Mouse (Mus musculus) forebrain, embryonic 16.5 days (tissue): ENCODE data around the gene Tmod2. TPM values are rescaled to one million over a fixed set of nuclear protein-coding genes. Genes with fewer than 3 reads are reported as not detected.
"Not testable (repeated sequence)": the region's sequence is repeated elsewhere in the genome, so short reads cannot be mapped to it uniquely, and the experiment has no call there.

Source experiments
- ATAC-seq: fragments of 200-750 bp; cut with Nextera tagmentation; 2 replicates; pipeline ENCODE4 v1.8.0; 2017; ENCODE audit warnings: mild to moderate bottlenecking, moderate library complexity
- H3K27ac ChIP-seq: fragments of 300-500 bp; sonication (generic); 2 replicates; pipeline ENCODE4 v1.5.1; 2014; ENCODE audit warnings: low read length, control low read depth
- H3K27me3 ChIP-seq: fragments of 300-500 bp; sonication (generic); replicated peaks from 2 replicates; pipeline ENCODE4 v1.6.1; 2014; ENCODE audit warnings: low read length; ENCODE audit not compliant: control insufficient read depth, insufficient read depth
- H3K36me3 ChIP-seq: fragments of 300-500 bp; sonication (generic); 2 replicates; pipeline ENCODE4 v1.6.1; 2014; ENCODE audit not compliant: control insufficient read depth, insufficient read depth
- H3K4me1 ChIP-seq: fragments of 300-500 bp; sonication (generic); replicated peaks from 2 replicates; pipeline ENCODE4 v1.6.1; 2014; ENCODE audit warnings: low read length; ENCODE audit not compliant: control insufficient read depth, insufficient read depth
- H3K4me2 ChIP-seq: fragments of 300-500 bp; sonication (generic); 2 replicates; pipeline ENCODE4 v1.6.1; 2014; ENCODE audit warnings: mild to moderate bottlenecking, low read length, control low read depth
- H3K4me3 ChIP-seq: fragments of 300-500 bp; sonication (generic); replicated peaks from 2 replicates; pipeline ENCODE4 v1.5.1; 2014; ENCODE audit warnings: mild to moderate bottlenecking, low read length, control low read depth
- H3K9ac ChIP-seq: fragments of 300-500 bp; sonication (generic); replicated peaks from 2 replicates; pipeline ENCODE4 v1.6.1; 2014; ENCODE audit warnings: low read depth, low read length, control low read depth
- H3K9me3 ChIP-seq: fragments of 300-500 bp; sonication (generic); 2 replicates; pipeline ENCODE4 v1.6.1; 2016; ENCODE audit warnings: low read length; ENCODE audit not compliant: control insufficient read depth
- WGBS: fragments of 180-500 bp; shearing (Covaris S2); extraction: QIAGEN DNeasy Blood & Tissue Kit; methylation state at CpG from one replicate; pipeline ENCODE4 v1.1.7; 2014; 5-methylcytosine and 5-hydroxymethylcytosine counted together
- polyA plus RNA-seq: library from polyadenylated mRNA; unstranded; fragments of >200 nt; fragmentation: Nextera tagmentation; extraction: Ambion mirVana; gene quantifications from 2 replicates; pipeline ENCODE4 v1.2.1, GENCODE M21; 2015

Tmod2 gene
- polyA plus RNA-seq, 1 experiment from 2014 or later = 274 TPM

GRCm38 (mm10) chr9:75536422-75536821, 74.7 kb downstream of the Tmod2 start:
- no peak overlapping the region for H3K4me3 ChIP-seq
- H3K4me1 ChIP-seq = peaks cover 5% of the 10 kb centered on the region; the same call in 1 of the 2 replicates
- peak; percentile 63 for ATAC-seq
- no peak overlapping the region for H3K9ac ChIP-seq
- no peak overlapping the region for H3K4me2 ChIP-seq
- no peaks in the 10 kb centered on the region for H3K36me3 ChIP-seq
- H3K9me3 ChIP-seq = no peaks in the 10 kb centered on the region
- no peaks in the 10 kb centered on the region for H3K27me3 ChIP-seq
- H3K27ac ChIP-seq = no peak overlapping the region
- 0% methylated on average over 1 of the region's 1 CpGs for WGBS

DNA sequence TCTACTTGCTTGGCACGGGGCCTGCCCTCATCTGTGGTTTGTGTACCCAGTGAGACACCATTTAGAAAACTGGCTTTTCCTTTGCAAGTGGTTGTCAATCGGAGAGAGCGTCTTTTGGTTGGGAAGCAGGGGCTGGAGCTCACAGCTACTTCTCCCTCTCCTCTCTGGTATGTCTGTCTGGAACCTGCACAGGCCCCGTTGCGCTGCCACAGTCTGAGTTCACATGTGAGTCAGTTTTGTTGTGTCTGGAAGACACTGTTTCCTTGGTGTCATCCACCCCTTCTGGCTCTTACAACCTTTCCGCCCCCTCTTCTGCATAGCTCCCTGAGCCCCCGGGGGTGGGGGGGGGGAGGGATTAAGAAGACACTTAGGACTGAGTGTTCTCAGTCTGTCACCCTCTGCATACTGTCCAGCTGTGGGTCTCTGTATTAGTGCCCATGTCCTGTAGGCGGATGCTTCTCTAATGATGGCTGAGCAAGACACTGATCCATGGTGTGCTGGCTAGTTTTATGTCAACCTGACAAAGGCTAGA, 76.6 kb downstream of the Tmod2 start:
- ATAC-seq = no peak
- Histone ChIP-seq H3K4me1 (peaks cover 5% of the 10 kb centered on the region; the same call in 1 of the 2 replicates), H3K9ac (no peak overlapping the region), H3K27me3 (no peaks in the 10 kb centered on the region), H3K9me3 (no peaks in the 10 kb centered on the region), H3K4me3 (no peak overlapping the region), H3K4me2 (no peak overlapping the region), H3K27ac (no peak overlapping the region), H3K36me3 (no peaks in the 10 kb centered on the region)
- WGBS = 91% methylated on average over 8 of the region's 8 CpGs

DNA sequence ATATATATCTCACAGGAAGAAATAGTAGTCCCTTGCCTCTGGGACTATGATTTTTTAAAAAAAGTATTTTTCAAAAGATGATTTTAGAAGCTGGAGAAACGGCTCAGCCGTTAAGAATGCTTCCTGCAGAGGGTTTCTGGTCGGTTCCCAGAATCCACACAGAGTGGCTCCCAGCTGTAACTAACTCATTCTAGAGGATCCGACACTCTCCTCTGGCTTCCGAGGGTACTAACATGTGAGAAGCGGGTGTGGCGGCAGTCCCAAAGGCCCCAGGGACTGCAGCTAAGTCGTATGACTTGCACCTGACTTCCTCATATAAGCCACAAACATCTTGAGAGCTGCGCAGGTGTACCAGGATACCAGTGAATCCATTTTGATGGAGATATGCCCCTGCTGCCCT, 78.1 kb downstream of the Tmod2 start:
- not testable (repeated sequence) for H3K36me3 ChIP-seq, H3K27ac ChIP-seq, H3K9ac ChIP-seq, ATAC-seq, H3K4me2 ChIP-seq, H3K9me3 ChIP-seq, H3K4me3 ChIP-seq, H3K4me1 ChIP-seq, H3K27me3 ChIP-seq
- 83% methylated on average over 8 of the region's 9 CpGs for WGBS

DNA sequence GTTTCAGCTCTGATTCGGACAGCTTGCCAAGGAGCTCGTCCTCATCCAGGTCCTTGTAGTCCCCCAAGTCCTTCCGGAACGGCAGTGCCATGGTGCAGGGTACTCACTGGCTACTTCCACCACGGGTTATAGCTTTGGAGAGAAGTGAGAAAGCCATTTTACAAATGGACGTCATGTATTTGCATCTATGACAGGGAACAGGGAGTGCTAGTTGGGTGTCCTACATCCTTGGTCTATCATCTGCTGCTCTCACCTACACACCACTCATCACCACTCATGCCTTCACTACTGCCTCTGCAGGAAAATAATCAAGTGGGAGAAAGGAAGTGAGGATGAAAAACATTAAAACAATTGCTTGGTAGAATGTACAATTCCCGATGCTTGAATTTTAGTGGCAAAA, 78.7 kb downstream of the Tmod2 start:
- H3K27me3 ChIP-seq = no peaks in the 10 kb centered on the region
- H3K9ac ChIP-seq = no peak overlapping the region
- WGBS = 89% methylated on average over 7 of the region's 7 CpGs
- no peak overlapping the region for H3K4me3 ChIP-seq
- peaks cover 5% of the 10 kb centered on the region; the same call in 1 of the 2 replicates for H3K4me1 ChIP-seq
- ATAC-seq = no peak
- no peaks in the 10 kb centered on the region for H3K36me3 ChIP-seq
- H3K9me3 ChIP-seq = no peaks in the 10 kb centered on the region
- H3K4me2 ChIP-seq = no peak overlapping the region
- no peak overlapping the region for H3K27ac ChIP-seq

DNA sequence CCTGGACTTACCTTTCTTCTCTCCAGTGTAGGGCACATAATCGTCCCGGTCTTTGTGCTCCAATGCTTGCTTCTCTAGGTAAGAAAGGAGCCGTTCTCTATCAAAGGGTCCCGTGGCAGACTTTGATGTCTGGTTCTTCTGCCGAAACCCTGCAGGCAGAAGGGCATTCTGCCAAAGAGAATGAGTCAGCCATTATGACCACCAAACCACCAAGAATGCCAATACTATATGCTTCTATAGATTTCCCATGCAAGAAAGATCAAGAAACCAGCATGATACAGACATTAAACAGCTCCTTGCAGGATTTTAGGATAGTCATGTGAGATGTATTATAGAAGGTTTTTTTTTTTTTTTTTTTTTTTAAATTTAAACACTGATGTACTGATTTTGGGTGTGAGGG, 81.8 kb downstream of the Tmod2 start:
- Histone ChIP-seq H3K9me3 (no peaks in the 10 kb centered on the region), H3K9ac (no peak overlapping the region), H3K4me1 (no peaks in the 10 kb centered on the region), H3K27me3 (no peaks in the 10 kb centered on the region), H3K36me3 (no peaks in the 10 kb centered on the region), H3K4me2 (no peak overlapping the region), H3K27ac (no peak overlapping the region), H3K4me3 (no peak overlapping the region)
- 37% methylated on average over 5 of the region's 5 CpGs for whole genome bisulfite sequencing
- ATAC-seq = no peak

- Histone ChIP-seq H3K4me3 (no peak overlapping the region), H3K4me2 (no peak overlapping the region), H3K9me3 (no peaks in the 10 kb centered on the region), H3K27ac (no peak overlapping the region), H3K36me3 (no peaks in the 10 kb centered on the region), H3K4me1 (no peaks in the 10 kb centered on the region; the same call in 1 of the 2 replicates), H3K9ac (no peak overlapping the region), H3K27me3 (no peaks in the 10 kb centered on the region)
- ATAC-seq = no peak
- 96% methylated on average over 9 of the region's 9 CpGs for WGBS
Observed at GRCm38 (mm10) chr9:75528096-75528495, 83.0 kb downstream of the Tmod2 start.

DNA sequence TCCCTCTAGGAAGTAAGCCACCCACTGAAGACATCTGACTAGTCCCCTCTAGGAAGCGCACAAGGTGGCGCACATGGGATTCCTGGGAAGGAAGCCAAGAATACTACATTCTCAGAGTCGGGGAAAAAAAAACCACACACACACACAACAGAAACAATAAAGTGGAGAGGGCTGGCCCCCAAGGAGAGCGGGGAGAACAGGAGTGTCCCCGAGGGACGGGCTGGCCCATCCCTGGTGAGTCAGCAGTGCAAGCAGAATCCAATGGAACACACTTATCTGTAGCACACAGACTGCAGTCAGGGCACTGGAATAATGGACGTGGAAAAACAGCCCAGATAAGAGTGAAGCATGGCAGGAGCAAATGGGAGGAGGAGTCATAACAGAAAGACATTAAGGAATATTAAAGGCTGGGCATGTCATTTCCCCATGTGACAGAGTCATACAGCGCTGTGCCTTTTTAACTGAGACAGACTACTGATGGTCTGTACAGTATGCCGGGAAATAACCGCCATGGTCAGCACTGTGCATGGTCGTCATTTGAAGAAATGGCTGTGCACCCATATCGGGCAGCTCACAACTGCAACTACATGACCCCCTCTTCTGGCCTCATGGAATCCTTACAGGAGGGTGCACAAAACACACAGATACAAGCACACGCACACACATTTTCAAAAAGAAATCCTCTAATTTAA, 83.6 kb downstream of the Tmod2 start:
- no peaks in the 10 kb centered on the region for H3K9me3 ChIP-seq
- H3K9ac ChIP-seq = no peak overlapping the region
- H3K36me3 ChIP-seq = no peaks in the 10 kb centered on the region
- H3K4me3 ChIP-seq = no peak overlapping the region
- H3K4me2 ChIP-seq = no peak overlapping the region
- WGBS = 72% methylated on average over 13 of the region's 13 CpGs
- no peaks in the 10 kb centered on the region for H3K27me3 ChIP-seq
- H3K27ac ChIP-seq = no peak overlapping the region
- no peaks in the 10 kb centered on the region; the same call in 1 of the 2 replicates for H3K4me1 ChIP-seq
- no peak for ATAC-seq

GRCm38 (mm10) chr9:75523646-75524045, 87.5 kb downstream of the Tmod2 start:
- Histone ChIP-seq H3K4me2 (no peak overlapping the region), H3K9ac (no peak overlapping the region), H3K4me1 (no peaks in the 10 kb centered on the region; the same call in 1 of the 2 replicates), H3K27me3 (no peaks in the 10 kb centered on the region), H3K9me3 (no peaks in the 10 kb centered on the region), H3K4me3 (no peak overlapping the region), H3K36me3 (no peaks in the 10 kb centered on the region), H3K27ac (no peak overlapping the region)
- peak; percentile 58; the same call in 1 of the 2 replicates for ATAC-seq
- WGBS = 13% methylated on average over 6 of the region's 6 CpGs

- Histone ChIP-seq H3K9me3 (no peaks in the 10 kb centered on the region), H3K9ac (no peak overlapping the region), H3K27ac (no peak overlapping the region), H3K27me3 (no peaks in the 10 kb centered on the region), H3K4me2 (no peak overlapping the region), H3K36me3 (no peaks in the 10 kb centered on the region), H3K4me1 (no peaks in the 10 kb centered on the region; the same call in 1 of the 2 replicates), H3K4me3 (no peak overlapping the region)
- 74% methylated on average over 2 of the region's 2 CpGs for WGBS
- no peak for ATAC-seq
Observed at GRCm38 (mm10) chr9:75522217-75522616, 88.9 kb downstream of the Tmod2 start.
